Mouse (Mus musculus): Measurements from ENCODE around the gene Olfr1368.

- TF ChIP-seq POLR2A (IDR thresholded peaks at IDR 0.05; ENCODE audit: low read depth, low read length) (no peak), CTCF (IDR thresholded peaks at IDR 0.05; ENCODE audit: extremely low read depth, insufficient read depth, insufficient read length, insufficient replicate concordance) (no peak)
Measured at GRCm38 (mm10) chr13:21166936-21167909, 21.6 kb upstream of the Olfr1368 start.

Data from spleen, adult 2 months (tissue).